Mouse (Mus musculus) T-helper 17 cell (primary cell): ENCODE data around the gene Slain1.

Experiments used
- in situ Hi-C, 2 experiments: fragments of 300-600 bp; cut with MboI, MseI; formaldehyde crosslinking; loops; 1 replicate in 1 of 2; 2 replicates in 1 of 2; pipeline ENCODE4 v1.15.1; 2025; ENCODE audit warnings: high pct_unique_total_duplicates in 2 of 2

Gene Slain1

GRCm38 (mm10) chr14:103664391-103664790 lies 14.4 kb downstream of the Slain1 start:
- in situ Hi-C loops: loop anchor here (25.0 kb wide), 2 partner anchors 577 to 848 kb away; partner anchors contain the start of genes Fbxl3 (in 1 of the 2) and Rnf219 (in 1 of the 2)

- in situ Hi-C loops: loop anchor here (5.0 to 25.0 kb wide), 3 partner anchors 44 to 846 kb away; partner anchors contain the start of genes Fbxl3 (in 1 of the 2) and Rnf219 (in 1 of the 2)
Measured at GRCm38 (mm10) chr14:103666347-103666954, 16.4 kb downstream of the Slain1 start.

- in situ Hi-C loops: loop anchor here (5.0 to 25.0 kb wide), 3 partner anchors 45 to 845 kb away; partner anchors contain the start of genes Fbxl3 (in 1 of the 2) and Rnf219 (in 1 of the 2)
Measured at GRCm38 (mm10) chr14:103667036-103667435, 17.0 kb downstream of the Slain1 start.

GRCm38 (mm10) chr14:103679395-103680217 lies 29.6 kb downstream of the Slain1 start:
- in situ Hi-C loops: no loop called here

- in situ Hi-C loops: no loop called here
Measured at GRCm38 (mm10) chr14:103680285-103680819, 30.3 kb downstream of the Slain1 start.

GRCm38 (mm10) chr14:103682633-103683390 lies 32.8 kb downstream of the Slain1 start:
- in situ Hi-C loops: no loop called here

GRCm38 (mm10) chr14:103686994-103687393 lies 37.0 kb downstream of the Slain1 start:
- in situ Hi-C loops: no loop called here

GRCm38 (mm10) chr14:103694295-103694694 lies 44.3 kb downstream of the Slain1 start:
- in situ Hi-C loops: no loop called here

- in situ Hi-C loops: loop anchor here (5.0 kb wide), 1 partner anchor 143 kb away; no protein-coding TSS in a partner anchor
Measured at GRCm38 (mm10) chr14:103695620-103696019, 45.6 kb downstream of the Slain1 start.

GRCm38 (mm10) chr14:103697101-103697500 lies 47.1 kb downstream of the Slain1 start:
- in situ Hi-C loops: loop anchor here (5.0 kb wide), 1 partner anchor 145 kb away; no protein-coding TSS in a partner anchor

GRCm38 (mm10) chr14:103699308-103699707 lies 49.3 kb downstream of the Slain1 start:
- in situ Hi-C loops: loop anchor here (5.0 kb wide), 1 partner anchor 147 kb away; no protein-coding TSS in a partner anchor

GRCm38 (mm10) chr14:103702516-103702915 lies 52.5 kb downstream of the Slain1 start:
- in situ Hi-C loops: loop anchor here in 1 of 2 experiments (5.0 to 25.0 kb wide), 3 partner anchors 75 to 1422 kb away; partner anchors contain the start of gene Pou4f1

- in situ Hi-C loops: loop anchor here in 1 of 2 experiments (5.0 to 25.0 kb wide), 3 partner anchors 77 to 1420 kb away; partner anchors contain the start of gene Pou4f1
Measured at GRCm38 (mm10) chr14:103704771-103705170, 54.7 kb downstream of the Slain1 start.

GRCm38 (mm10) chr14:103706347-103706746 lies 56.3 kb downstream of the Slain1 start:
- in situ Hi-C loops: loop anchor here in 1 of 2 experiments (10.0 to 25.0 kb wide), 2 partner anchors 756 to 1418 kb away; partner anchors contain the start of gene Pou4f1

GRCm38 (mm10) chr14:103708601-103709000 lies 58.6 kb downstream of the Slain1 start:
- in situ Hi-C loops: loop anchor here in 1 of 2 experiments (10.0 to 25.0 kb wide), 2 partner anchors 754 to 1416 kb away; partner anchors contain the start of gene Pou4f1

- in situ Hi-C loops: loop anchor here in 1 of 2 experiments (10.0 to 25.0 kb wide), 2 partner anchors 753 to 1416 kb away; partner anchors contain the start of gene Pou4f1
Measured at GRCm38 (mm10) chr14:103709261-103709660, 59.2 kb downstream of the Slain1 start.

- in situ Hi-C loops: loop anchor here in 1 of 2 experiments (10.0 to 25.0 kb wide), 2 partner anchors 488 to 749 kb away; partner anchors contain the start of gene Pou4f1
Measured at GRCm38 (mm10) chr14:103712986-103713385, 63.0 kb downstream of the Slain1 start.

GRCm38 (mm10) chr14:103717516-103717915 lies 67.5 kb downstream of the Slain1 start:
- in situ Hi-C loops: loop anchor here in 1 of 2 experiments (5.0 to 25.0 kb wide), 3 partner anchors 310 to 745 kb away; partner anchors contain the start of gene Pou4f1

GRCm38 (mm10) chr14:103717979-103718378 lies 68.0 kb downstream of the Slain1 start:
- in situ Hi-C loops: loop anchor here in 1 of 2 experiments (5.0 to 25.0 kb wide), 3 partner anchors 309 to 744 kb away; partner anchors contain the start of gene Pou4f1

- in situ Hi-C loops: loop anchor here in 1 of 2 experiments (5.0 to 25.0 kb wide), 3 partner anchors 309 to 744 kb away; partner anchors contain the start of gene Pou4f1
Measured at GRCm38 (mm10) chr14:103718393-103718792, 68.4 kb downstream of the Slain1 start.
